Mouse (Mus musculus) C2C12 (cell line): ENCODE results near the gene Dhrs7b.
A peak's percentile ranks its signal among the peaks of the same experiment; 100 is the strongest.

Experiments
- CEBPB ChIP-seq: IDR thresholded peaks from one replicate; pipeline ENCODE4 v1.6.1; 2011; ENCODE audit warnings: low read depth, mild to moderate bottlenecking, control low read depth, moderate library complexity
- CTCF ChIP-seq: IDR thresholded peaks from one replicate; pipeline ENCODE4 v1.5.1; 2011; ENCODE audit not compliant: control insufficient read depth, insufficient read depth, insufficient read length
- FOSL1 ChIP-seq: IDR thresholded peaks from one replicate; pipeline ENCODE4 v1.8.0; 2011; ENCODE audit warnings: mild to moderate bottlenecking, low read length; ENCODE audit not compliant: poor library complexity, insufficient read depth, severe bottlenecking
- MAX ChIP-seq: IDR thresholded peaks from one replicate; pipeline ENCODE4 v1.6.1; 2011; ENCODE audit warnings: mild to moderate bottlenecking, control low read depth
- MYOG ChIP-seq: IDR thresholded peaks from one replicate; pipeline ENCODE4 v1.6.1; 2011; ENCODE audit not compliant: control insufficient read depth, insufficient read length; ENCODE audit errors: extremely low read depth
- USF1 ChIP-seq: IDR thresholded peaks from one replicate; pipeline ENCODE4 v1.6.1; 2011; ENCODE audit warnings: low read depth, mild to moderate bottlenecking, control low read depth, moderate library complexity

DNA sequence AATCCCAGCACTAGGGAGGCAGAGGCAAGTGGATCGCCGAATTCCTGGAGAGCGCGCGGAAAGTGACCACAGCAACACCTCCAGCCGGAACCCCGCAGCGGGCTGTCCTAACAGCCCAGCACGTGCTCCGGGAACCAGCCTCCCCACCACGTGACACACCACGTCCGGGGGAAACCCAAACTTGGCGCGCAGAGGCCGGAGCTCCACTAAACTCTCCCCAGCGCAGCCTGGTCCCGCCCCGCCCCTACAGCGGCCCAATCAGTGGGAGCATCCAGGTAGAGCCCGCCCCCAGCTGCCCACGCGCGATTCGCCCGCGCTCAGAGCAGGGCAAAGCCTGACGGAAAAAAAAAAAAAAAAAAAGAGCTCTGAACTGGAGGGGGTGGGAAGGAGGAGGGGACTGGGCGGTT, 19.4 kb upstream of the Dhrs7b start:
- TF ChIP-seq CTCF (no peak), FOSL1 (no peak), MYOG (no peak), MAX (peak; percentile 99), USF1 (peak; percentile 98), CEBPB (no peak)
